In genomic region chr11:55461019-55461645, GRCm38 (mm10) we compare ENCODE assay signal across 8 mouse cellular contexts. TPM values are rescaled to one million over a fixed set of nuclear protein-coding genes. Genes with fewer than 3 reads are reported as not detected.
DNase-seq lines count a peak whose midpoint lies in the region; ATAC-seq lines count a peak whose summit lies in the region.

Gene Atox1, minus strand, starts transcription at chr11:55461239.

- no peaks in the 10 kb centered on the region for H3K9me3 ChIP-seq in hindbrain, embryonic 16.5 days (ENCODE audit: control insufficient read depth, low read length)

- H3K79me2 ChIP-seq in macrophage (ENCODE audit: inconsistent target): peaks cover 48% of the 10 kb centered on the region

- ATAC-seq in hindbrain, embryonic 16.5 days: peak; percentile 98

- peak within 1 kb of the TSS; percentile 89 for H3K4me2 ChIP-seq in hindbrain, embryonic 16.5 days (ENCODE audit: low read length)

- peak; percentile 97 for DNase-seq in WW6 (ENCODE audit: low read depth, low spot score)
- DNase-seq in cerebellum, postnatal 4 days (ENCODE audit: low spot score in 2 of 2): peak; percentile 84 to 89
- peak; percentile 96 for DNase-seq in gastrocnemius, adult 18-20 months (ENCODE audit: low spot score)
- peak; percentile 90 to 94 for DNase-seq in left cerebral cortex, adult 18-20 months (ENCODE audit: low spot score in 2 of 2)
- peak; percentile 95 for DNase-seq in right cerebral cortex, adult 18-20 months
- peak; percentile 77 for DNase-seq in urinary bladder, postnatal 10 days (ENCODE audit: low spot score)

- peak within 1 kb of the TSS; percentile 71 for H3K27ac ChIP-seq in hindbrain, embryonic 16.5 days (ENCODE audit: low read depth, low read length)
- peak within 1 kb of the TSS; percentile 77 for H3K27ac ChIP-seq in macrophage

- H3K36me3 ChIP-seq in hindbrain, embryonic 16.5 days (ENCODE audit: control insufficient read depth, insufficient read depth, low read length): no peaks in the 10 kb centered on the region
- H3K36me3 ChIP-seq in macrophage (ENCODE audit: inconsistent target): no peaks in the 10 kb centered on the region

- peak within 1 kb of the TSS; percentile 56 for H3K4me3 ChIP-seq in hindbrain, embryonic 16.5 days (ENCODE audit: low read length)
- H3K4me3 ChIP-seq in macrophage (ENCODE audit: inconsistent target): peak within 1 kb of the TSS; percentile 97

- H3K4me1 ChIP-seq in hindbrain, embryonic 16.5 days (ENCODE audit: control insufficient read depth, insufficient read depth, low read depth, low read length): peaks cover 14% of the 10 kb centered on the region

- WGBS in hindbrain, embryonic 16.5 days: under 1% methylated on average over 24 of the region's 36 CpGs
- WGBS in macrophage (ENCODE audit: missing documents): under 1% methylated on average over 32 of the region's 36 CpGs

- peak within 1 kb of the TSS; percentile 66 for H3K9ac ChIP-seq in hindbrain, embryonic 16.5 days (ENCODE audit: low read depth, low read length)

- H3K27me3 ChIP-seq in hindbrain, embryonic 16.5 days (replicated peaks; ENCODE audit: control insufficient read depth, insufficient read depth, low read length): no peaks in the 10 kb centered on the region

RNA-seq across cellular contexts. Expression of gene Atox1, which starts in this region (rescaled TPM):
- total RNA-seq in gastrocnemius, adult 18-20 months (2021): 10 to 100 TPM; 38.2 to 40.3 TPM
- polyA plus RNA-seq in hindbrain, embryonic 16.5 days (2015; fragmentation: Nextera tagmentation; extraction: Ambion mirVana): 251 and 264 TPM in 2 replicates
- total RNA-seq in left cerebral cortex, adult 18-20 months (2021): 100 to 1,000 TPM in 1 of 2 experiments, 10 to 100 TPM in 1; 84.3 to 103 TPM
- 10 to 100 TPM in 8 of 26 experiments, 1 to 10 TPM in 18; 5.3 to 36.2 (median 8.4) TPM for total RNA-seq in macrophage (2018; cell fraction: chromatin; rRNA removed)
- 100 to 1,000 TPM; 179 to 407 (median 276) TPM for total RNA-seq in macrophage (2018; cell fraction: cytosol; rRNA removed)
- 10 to 100 TPM; 14.4 to 48.4 (median 29.2) TPM for total RNA-seq in macrophage (2018; cell fraction: nucleus; rRNA removed)
- polyA plus RNA-seq in macrophage (2018): 117 to 443 TPM (median 360 TPM) in 3 replicates

Comparison
In these comparisons a context has a peak if more than half of its experiments do, and no peak if none do; other contexts are left out.
1. Peak in every context shown above with its lines: DNase-seq, ATAC-seq, H3K4me3 ChIP-seq and H3K27ac ChIP-seq.